Mouse (Mus musculus) stomach, embryonic 15.5 days (tissue): ENCODE measurements around the gene Gm29735. TPM values are rescaled to one million over a fixed set of nuclear protein-coding genes. Genes with fewer than 3 reads are reported as not detected.

Experiments
- polyA plus RNA-seq: library from polyadenylated mRNA; unstranded; fragments of >200 nt; fragmentation: Nextera tagmentation; extraction: Ambion mirVana; gene quantifications from 2 replicates; pipeline ENCODE4 v1.2.1, GENCODE M21; 2015

Gm29735 gene
- polyA plus RNA-seq, 1 experiment from 2014 or later, result not detected

Other genes with a start within 250 kb of the Gm29735 start
- gene Tollip, start 238.6 kb downstream of the Gm29735 start, polyA plus RNA-seq, result 43.0 and 48.1 TPM in 2 replicates
- gene Brsk2, start 207.4 kb downstream of the Gm29735 start, polyA plus RNA-seq, result 1.6 and 2.0 TPM in 2 replicates
- 65.2 and 67.8 TPM in 2 replicates for gene Mob2, start 96.0 kb downstream of the Gm29735 start, polyA plus RNA-seq
- gene Dusp8, start 61.3 kb downstream of the Gm29735 start, polyA plus RNA-seq, result 5.9 and 7.4 TPM in 2 replicates
- gene Gm45618, start 36.4 kb downstream of the Gm29735 start, polyA plus RNA-seq, result not detected in 2 replicates
- not detected in 2 replicates for gene Gm39115, start 21.1 kb downstream of the Gm29735 start, polyA plus RNA-seq
- not detected in 2 replicates for gene Gm45337, start 12.5 kb downstream of the Gm29735 start, polyA plus RNA-seq
- not detected in 2 replicates for gene Gm4553, start 8.6 kb upstream of the Gm29735 start, polyA plus RNA-seq
- gene Krtap5-2, start 18.9 kb upstream of the Gm29735 start, polyA plus RNA-seq, result not detected in 2 replicates
- gene Gm10153, start 33.3 kb upstream of the Gm29735 start, polyA plus RNA-seq, result not detected in 2 replicates
- gene Krtap5-3, start 44.3 kb upstream of the Gm29735 start, polyA plus RNA-seq, result not detected in 2 replicates
- gene Gm7579, start 54.7 kb upstream of the Gm29735 start, polyA plus RNA-seq, result not detected in 2 replicates
- gene Krtap5-5, start 72.9 kb upstream of the Gm29735 start, polyA plus RNA-seq, result not detected in 2 replicates
- not detected in 2 replicates for gene Gm40460, start 84.0 kb upstream of the Gm29735 start, polyA plus RNA-seq
- gene Gm2431, start 101.2 kb upstream of the Gm29735 start, polyA plus RNA-seq, result not detected in 2 replicates
- gene Gm4559, start 117.2 kb upstream of the Gm29735 start, polyA plus RNA-seq, result not detected in 2 replicates
- gene Krtap5-1, start 140.0 kb upstream of the Gm29735 start, polyA plus RNA-seq, result not detected in 2 replicates
- not detected in 2 replicates for gene Krtap5-4, start 146.4 kb upstream of the Gm29735 start, polyA plus RNA-seq
- gene Ifitm10, start 216.6 kb upstream of the Gm29735 start, polyA plus RNA-seq, result 1.7 and 2.8 TPM in 2 replicates
- gene Gm49369, start 225.6 kb upstream of the Gm29735 start, polyA plus RNA-seq, result 0.58 TPM in 1 of 2 replicates, not detected in the other
- 308 and 323 TPM in 2 replicates for gene Ctsd, start 230.9 kb upstream of the Gm29735 start, polyA plus RNA-seq